Mouse (Mus musculus) kidney, postnatal 0 days (tissue): ENCODE data around the gene Ppp1r35. TPM values are rescaled to one million over a fixed set of nuclear protein-coding genes. Genes with fewer than 3 reads are reported as not detected.

Experiments
- ATAC-seq: fragments of 200-750 bp; cut with Nextera tagmentation; replicated peaks from 2 replicates; pipeline ENCODE4 v1.8.0; 2017; ENCODE audit warnings: low read depth, moderate number of reproducible peaks, moderate TSS enrichment, moderate library complexity; ENCODE audit not compliant: low FRiP score
- DNase-seq: peaks from one replicate; pipeline ENCODE4 v3.0.0-alpha.2; 2016; ENCODE audit warnings: low spot score
- H3K27ac ChIP-seq: fragments of 300-500 bp; sonication (generic); 2 replicates; pipeline ENCODE4 v1.5.1; 2014; ENCODE audit warnings: mild to moderate bottlenecking
- H3K27me3 ChIP-seq: fragments of 300-500 bp; sonication (generic); 2 replicates; pipeline ENCODE4 v1.6.1; 2014; ENCODE audit warnings: low read length, mixed read lengths; ENCODE audit not compliant: insufficient read depth
- H3K36me3 ChIP-seq: fragments of 300-500 bp; sonication (generic); 2 replicates; pipeline ENCODE4 v1.6.1; 2014; ENCODE audit warnings: low read length, mixed read lengths; ENCODE audit not compliant: insufficient read depth
- H3K4me1 ChIP-seq: fragments of 300-500 bp; sonication (generic); replicated peaks from 2 replicates; pipeline ENCODE4 v1.6.1; 2014; ENCODE audit warnings: antibody characterized with exemption, low read length, mixed read lengths; ENCODE audit not compliant: insufficient read depth
- H3K4me2 ChIP-seq: fragments of 300-500 bp; sonication (generic); 2 replicates; pipeline ENCODE4 v1.6.1; 2014; ENCODE audit warnings: mild to moderate bottlenecking, low read length, moderate library complexity, mixed read lengths
- H3K4me3 ChIP-seq: fragments of 300-500 bp; sonication (generic); replicated peaks from 2 replicates; pipeline ENCODE4 v1.5.1; 2014; ENCODE audit warnings: low read depth, low read length
- H3K9ac ChIP-seq: fragments of 300-500 bp; sonication (generic); 2 replicates; pipeline ENCODE4 v1.6.1; 2014; ENCODE audit warnings: low read depth, low read length
- H3K9me3 ChIP-seq: fragments of 300-500 bp; sonication (generic); replicated peaks from 2 replicates; pipeline ENCODE4 v1.6.1; 2016; ENCODE audit warnings: low read length, inconsistent platforms, mixed read lengths
- CTCF ChIP-seq: IDR thresholded peaks from 2 replicates; pipeline ENCODE4 v1.5.1; 2016; ENCODE audit warnings: antibody characterized with exemption, low read depth, mild to moderate bottlenecking, moderate library complexity
- WGBS: fragments of 180-500 bp; shearing (Covaris S2); extraction: QIAGEN DNeasy Blood & Tissue Kit; methylation state at CpG from one replicate; pipeline ENCODE4 v1.1.7; 2014; 5-methylcytosine and 5-hydroxymethylcytosine counted together
- polyA plus RNA-seq: library from polyadenylated mRNA; unstranded; fragments of >200 nt; fragmentation: Nextera tagmentation; extraction: Ambion mirVana; gene quantifications from 2 replicates; pipeline ENCODE4 v1.2.1, GENCODE M21; 2015

Gene Ppp1r35
- polyA plus RNA-seq, 1 experiment from 2014 or later = 32.4 TPM

- H3K27ac ChIP-seq = 0 out of 2 replicates have a peak overlapping the region, but pooled peaks have one; percentile 19
- no peak for ATAC-seq
- peaks cover 7% of the 10 kb centered on the region; the same call in 1 of the 2 replicates for H3K4me1 ChIP-seq
- H3K9me3 ChIP-seq = no peaks in the 10 kb centered on the region
- WGBS = 9% methylated on average over 11 of the region's 11 CpGs
- H3K27me3 ChIP-seq = no peaks in the 10 kb centered on the region
- no peak for TF ChIP-seq CTCF
- peak overlapping the region; percentile 56 for H3K4me3 ChIP-seq
- peak overlapping the region; percentile 82 for H3K4me2 ChIP-seq
- H3K9ac ChIP-seq = peak overlapping the region; percentile 72
- no peaks in the 10 kb centered on the region for H3K36me3 ChIP-seq
- peak; percentile 31 for DNase-seq
Measured at GRCm38 (mm10) chr5:137740506-137740905, 38.1 kb upstream of the Ppp1r35 start.

GRCm38 (mm10) chr5:137741023-137741931 is 37.4 kb upstream of the Ppp1r35 start, which contains the start of gene Nyap1:
Nyap1 (minus strand) TSS chr5:137741607.
- peak; percentile 83 for DNase-seq
- Histone ChIP-seq H3K4me2 (peak within 1 kb of the TSS; percentile 82), H3K9me3 (no peaks in the 10 kb centered on the region), H3K27me3 (no peaks in the 10 kb centered on the region), H3K4me3 (peak within 1 kb of the TSS; percentile 56), H3K36me3 (no peaks in the 10 kb centered on the region), H3K27ac (peak within 1 kb of the TSS; percentile 76), H3K4me1 (peaks cover 7% of the 10 kb centered on the region; the same call in 1 of the 2 replicates), H3K9ac (peak within 1 kb of the TSS; percentile 72)
- TF ChIP-seq CTCF = peak; percentile 73
- under 1% methylated on average over 55 of the region's 71 CpGs for WGBS
- ATAC-seq = peak; percentile 79

- no peaks in the 10 kb centered on the region for H3K27me3 ChIP-seq
- H3K4me2 ChIP-seq = peak overlapping the region; percentile 82
- peaks cover 7% of the 10 kb centered on the region; the same call in 1 of the 2 replicates for H3K4me1 ChIP-seq
- H3K4me3 ChIP-seq = no peak overlapping the region
- DNase-seq (no peak), ATAC-seq (no peak)
- no peak overlapping the region for H3K9ac ChIP-seq
- no peak overlapping the region for H3K27ac ChIP-seq
- WGBS = 53% methylated on average over 10 of the region's 10 CpGs
- H3K9me3 ChIP-seq = no peaks in the 10 kb centered on the region
- no peak for TF ChIP-seq CTCF
- H3K36me3 ChIP-seq = no peaks in the 10 kb centered on the region
Measured at GRCm38 (mm10) chr5:137742048-137742447, 36.6 kb upstream of the Ppp1r35 start.

- Histone ChIP-seq H3K9ac (no peak overlapping the region), H3K4me1 (peaks cover 10% of the 10 kb centered on the region; the same call in 1 of the 2 replicates), H3K4me2 (no peak overlapping the region), H3K27me3 (no peaks in the 10 kb centered on the region), H3K9me3 (no peaks in the 10 kb centered on the region), H3K4me3 (no peak overlapping the region), H3K27ac (no peak overlapping the region), H3K36me3 (no peaks in the 10 kb centered on the region)
- ATAC-seq = no peak
- no peak for DNase-seq
- WGBS = 90% methylated on average over 6 of the region's 6 CpGs
- TF ChIP-seq CTCF = no peak
Measured at GRCm38 (mm10) chr5:137742836-137743235, 35.8 kb upstream of the Ppp1r35 start.

DNA sequence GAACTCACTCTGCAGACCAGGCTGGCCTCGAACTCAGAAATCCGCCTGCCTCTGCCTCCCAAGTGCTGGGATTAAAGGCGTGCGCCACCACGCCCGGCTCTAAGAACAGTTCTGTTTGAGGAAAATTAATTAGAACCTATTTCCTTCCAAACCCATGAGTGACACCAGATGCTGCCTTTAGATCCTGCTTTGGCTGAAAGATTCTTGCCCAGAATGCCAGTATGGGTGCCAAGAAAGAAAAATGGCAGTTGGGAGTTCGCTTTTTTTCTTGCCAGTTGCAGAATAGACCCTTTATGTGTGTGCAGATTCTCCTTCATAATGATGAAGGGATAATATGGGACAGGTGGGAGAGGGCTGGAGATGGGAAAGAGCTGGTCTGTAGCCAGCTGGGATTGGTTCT is 34.5 kb upstream of the Ppp1r35 start:
- Histone ChIP-seq H3K4me3 (no peak overlapping the region), H3K4me2 (no peak overlapping the region), H3K27ac (no peak overlapping the region), H3K36me3 (no peaks in the 10 kb centered on the region), H3K27me3 (no peaks in the 10 kb centered on the region), H3K4me1 (peaks cover 15% of the 10 kb centered on the region), H3K9me3 (no peaks in the 10 kb centered on the region), H3K9ac (no peak overlapping the region)
- TF ChIP-seq CTCF = no peak
- ATAC-seq = no peak
- WGBS = 90% methylated on average over 6 of the region's 7 CpGs
- no peak for DNase-seq

DNA sequence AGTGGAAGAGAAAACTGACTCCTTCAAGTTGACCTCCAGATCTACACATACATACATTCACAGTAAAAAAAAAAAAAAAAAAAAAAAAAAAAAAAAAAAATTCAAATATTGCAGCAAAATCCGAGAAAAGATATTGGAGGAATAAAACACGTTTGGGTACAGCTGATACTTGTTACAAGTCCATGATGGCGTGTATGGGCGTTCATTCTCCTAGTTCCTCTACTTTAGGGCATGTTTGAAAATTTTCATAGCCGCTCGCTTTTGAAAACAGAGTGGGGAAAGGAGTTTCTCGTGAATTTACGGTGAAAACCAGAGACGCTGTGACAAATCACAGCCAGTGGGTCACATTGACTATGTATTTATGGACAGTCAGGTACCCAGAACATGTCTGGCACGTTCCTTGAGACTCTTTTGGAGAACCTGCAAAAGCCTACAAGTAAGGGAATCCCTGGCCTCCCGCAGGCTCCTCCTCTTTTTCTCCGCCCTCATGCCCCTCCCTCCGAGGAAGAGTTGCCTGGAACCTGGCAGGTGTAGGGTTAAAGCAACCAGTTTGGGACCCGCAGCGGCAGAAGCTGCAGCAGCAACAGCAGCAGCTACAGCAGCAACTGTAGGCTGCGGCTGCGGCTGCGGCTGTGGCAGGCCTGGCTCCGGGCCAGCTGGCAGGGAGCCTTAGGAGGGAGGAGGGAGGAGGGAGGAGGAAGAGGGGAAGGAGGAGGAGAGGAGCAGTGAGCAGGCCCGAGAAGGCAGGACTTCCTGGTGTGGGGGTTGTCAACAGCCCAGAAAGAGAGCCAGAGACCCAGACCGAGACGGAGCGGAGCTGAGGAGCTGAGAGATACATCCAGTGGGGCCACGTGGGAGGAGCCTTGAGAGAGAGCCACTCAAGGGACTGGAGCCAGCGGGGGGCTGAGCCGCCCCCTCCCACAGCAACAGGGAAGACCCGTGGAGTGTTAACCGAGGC is 33.2 kb upstream of the Ppp1r35 start, which contains the start of gene Tsc22d4:
Gene Tsc22d4, plus strand, starts transcription at position 517 of the 958 bp plus-strand sequence.
- Histone ChIP-seq H3K4me1 (peaks cover 14% of the 10 kb centered on the region), H3K4me3 (peak within 1 kb of the TSS; percentile 64), H3K4me2 (peak within 1 kb of the TSS; percentile 99), H3K27ac (peak within 1 kb of the TSS; percentile 97), H3K9me3 (no peaks in the 10 kb centered on the region), H3K36me3 (no peaks in the 10 kb centered on the region), H3K27me3 (no peaks in the 10 kb centered on the region), H3K9ac (peak within 1 kb of the TSS; percentile 77)
- WGBS = 3% methylated on average over 27 of the region's 28 CpGs
- ATAC-seq = peak; percentile 81
- peak; percentile 97 for DNase-seq
- peak; percentile 6; the same call in 1 of the 2 replicates for TF ChIP-seq CTCF
